ENCODE assay signal across 13 mouse cellular contexts in genomic region chr17:84191946-84192345, GRCm38 (mm10).
"Had no signal": no experiment of that assay in that cellular context is flagged by ENCODE, and none has a peak within 500 bp of the region (broad histone marks: within the 10 kb centered on the region; RNA-seq: fewer than 3 reads in every experiment).

No protein-coding gene starts in this region.

- H3K4me2 ChIP-seq: limb, embryonic 15.5 days; liver, embryonic 12.5 days; lung, embryonic 14.5 days; midbrain, embryonic 12.5 days; neural tube, embryonic 13.5 days had no signal

- ATAC-seq: liver, embryonic 12.5 days; midbrain, embryonic 16.5 days had no signal

- H3K4me3 ChIP-seq: limb, embryonic 15.5 days; liver, embryonic 12.5 days; midbrain, embryonic 12.5 days; neural tube, embryonic 13.5 days had no signal

- H3K9ac ChIP-seq: limb, embryonic 15.5 days; liver, embryonic 12.5 days; lung, embryonic 14.5 days; midbrain, embryonic 12.5 days; neural tube, embryonic 13.5 days had no signal

- H3K27me3 ChIP-seq: limb, embryonic 15.5 days; liver, embryonic 12.5 days had no signal

- H3K27ac ChIP-seq: limb, embryonic 15.5 days; liver, embryonic 12.5 days; midbrain, embryonic 12.5 days; neural tube, embryonic 13.5 days had no signal

- H3K9me3 ChIP-seq: limb, embryonic 15.5 days; liver, embryonic 12.5 days; midbrain, embryonic 12.5 days; neural tube, embryonic 13.5 days had no signal

- DNase-seq: layer of hippocampus, adult 9-11 months; layer of hippocampus, postnatal 36 days; lung, embryonic 14.5 days; retina, postnatal 1 day; right cerebral cortex, postnatal 4 days; spleen, adult 18-20 months; thymus, adult 2 months; thymus, postnatal 25 days had no signal
